In genomic region chr13:57907428-57908265, GRCm38 (mm10) we compare ENCODE assay signal across 8 mouse cellular contexts. TPM values are rescaled to one million over a fixed set of nuclear protein-coding genes. Genes with fewer than 3 reads are reported as not detected.
DNase-seq lines count a peak whose midpoint lies in the region; ATAC-seq and TF ChIP-seq lines count a peak whose summit lies in the region.

No protein-coding gene starts in this region.

- no peak overlapping the region for H3K27ac ChIP-seq in liver, embryonic 11.5 days (ENCODE audit: low read depth, low read length)
- no peak overlapping the region for H3K27ac ChIP-seq in hindbrain, postnatal 0 days
- H3K27ac ChIP-seq in neural tube, embryonic 14.5 days (ENCODE audit: low read depth, low read length), result peak overlapping the region; percentile 63; the same call in 1 of the 2 replicates

- peak overlapping the region; percentile 38 for H3K4me3 ChIP-seq in liver, embryonic 11.5 days (ENCODE audit: low read depth, low read length)
- H3K4me3 ChIP-seq in hindbrain, postnatal 0 days (ENCODE audit: low read length), result peak overlapping the region; percentile 47
- H3K4me3 ChIP-seq in neural tube, embryonic 14.5 days (ENCODE audit: low read depth, low read length), result peak overlapping the region; percentile 55

- WGBS in liver, embryonic 11.5 days, result 5% methylated on average over 60 of the region's 60 CpGs
- 1% methylated on average over 60 of the region's 60 CpGs for WGBS in hindbrain, postnatal 0 days
- 1% methylated on average over 57 of the region's 60 CpGs for WGBS in neural tube, embryonic 14.5 days

- no peak overlapping the region for H3K9ac ChIP-seq in liver, embryonic 11.5 days (ENCODE audit: low read depth, low read length)
- peak overlapping the region; percentile 39 for H3K9ac ChIP-seq in hindbrain, postnatal 0 days (replicated peaks; ENCODE audit: low read length)
- peak overlapping the region; percentile 76 for H3K9ac ChIP-seq in neural tube, embryonic 14.5 days (replicated peaks; ENCODE audit: low read depth, low read length)

- TF ChIP-seq CTCF in hindbrain, postnatal 0 days (IDR thresholded peaks at IDR 0.05; ENCODE audit: low read depth), result no peak

- no peak for ATAC-seq in liver, embryonic 11.5 days (replicated peaks; ENCODE audit: low FRiP score)
- ATAC-seq in hindbrain, postnatal 0 days, result peak; percentile 74
- ATAC-seq in neural tube, embryonic 14.5 days (ENCODE audit: low read depth), result peak; percentile 88
- no peak for ATAC-seq in erythroid progenitor cell, adult 5-6 weeks (replicated peaks; ENCODE audit: low FRiP score, poor library complexity, severe bottlenecking)

- peak; percentile 32 for DNase-seq in liver, embryonic 11.5 days (ENCODE audit: low spot score)
- no peak for DNase-seq in liver
- DNase-seq in cerebellum, postnatal 25 days, result peak; percentile 69 to 74
- peak; percentile 36 for DNase-seq in hindbrain, postnatal 0 days (ENCODE audit: low spot score)
- no peak for DNase-seq in frontal cortex, postnatal 36 days (ENCODE audit: low spot score in 2 of 2)
- DNase-seq in heart, adult 8-10 months (ENCODE audit: low spot score), result no peak

- no peaks in the 10 kb centered on the region for H3K9me3 ChIP-seq in liver, embryonic 11.5 days (ENCODE audit: control insufficient read depth, low read length)
- no peaks in the 10 kb centered on the region for H3K9me3 ChIP-seq in hindbrain, postnatal 0 days (ENCODE audit: low read length)
- no peaks in the 10 kb centered on the region for H3K9me3 ChIP-seq in neural tube, embryonic 14.5 days (ENCODE audit: control insufficient read depth, low read length)

- no peaks in the 10 kb centered on the region for H3K4me1 ChIP-seq in liver, embryonic 11.5 days (replicated peaks; ENCODE audit: control insufficient read depth, insufficient read depth, low read length)
- no peaks in the 10 kb centered on the region for H3K4me1 ChIP-seq in hindbrain, postnatal 0 days (ENCODE audit: insufficient read depth, low read length)
- peaks cover 19% of the 10 kb centered on the region for H3K4me1 ChIP-seq in neural tube, embryonic 14.5 days (ENCODE audit: control insufficient read depth, insufficient read depth, low read length)

- H3K27me3 ChIP-seq in liver, embryonic 11.5 days (replicated peaks; ENCODE audit: control insufficient read depth, insufficient read depth, low read length), result peaks cover 18% of the 10 kb centered on the region
- no peaks in the 10 kb centered on the region; the same call in 1 of the 2 replicates for H3K27me3 ChIP-seq in hindbrain, postnatal 0 days (ENCODE audit: insufficient read depth, low read length)
- no peaks in the 10 kb centered on the region; the same call in 1 of the 2 replicates for H3K27me3 ChIP-seq in neural tube, embryonic 14.5 days (ENCODE audit: control insufficient read depth, insufficient read depth, low read length)

- no peaks in the 10 kb centered on the region for H3K36me3 ChIP-seq in liver, embryonic 11.5 days (ENCODE audit: control insufficient read depth, insufficient read depth, low read length)
- H3K36me3 ChIP-seq in hindbrain, postnatal 0 days (ENCODE audit: insufficient read depth, low read length), result no peaks in the 10 kb centered on the region
- H3K36me3 ChIP-seq in neural tube, embryonic 14.5 days (ENCODE audit: control insufficient read depth, insufficient read depth, low read length), result no peaks in the 10 kb centered on the region

- H3K4me2 ChIP-seq in liver, embryonic 11.5 days, result peak overlapping the region; percentile 62
- H3K4me2 ChIP-seq in hindbrain, postnatal 0 days (ENCODE audit: low read depth, low read length), result peak overlapping the region; percentile 60
- H3K4me2 ChIP-seq in neural tube, embryonic 14.5 days (ENCODE audit: low read depth, low read length), result peak overlapping the region; percentile 69

RNA-seq across cellular contexts. Expression of gene Spock1, which starts 0.5 kb away (rescaled TPM):
- 1.2 TPM in 2 replicates for polyA plus RNA-seq in liver, embryonic 11.5 days (2014; fragmentation: Nextera tagmentation; extraction: Ambion mirVana)
- total RNA-seq in hindbrain, postnatal 0 days (2014; rRNA removed), result 101 and 118 TPM in 2 replicates
- 72.1 and 80.3 TPM in 2 replicates for polyA plus RNA-seq in hindbrain, postnatal 0 days (2015; fragmentation: Nextera tagmentation; extraction: Ambion mirVana)
- polyA plus RNA-seq in neural tube, embryonic 14.5 days (2014; fragmentation: Nextera tagmentation; extraction: Ambion mirVana), result 133 and 157 TPM in 2 replicates
- not detected in 2 replicates for total RNA-seq in erythroid progenitor cell, adult 5-6 weeks (2015; ENCODE audit: low replicate concordance)
- not detected in 2 replicates for total RNA-seq in erythroid progenitor cell, adult 5-6 weeks (2017; ENCODE audit: low replicate concordance)
- under 1 TPM in 3 of 4 experiments, not detected in 1; 0.25 to 0.53 (median 0.27) TPM for total RNA-seq in heart, adult 8-10 months (2022)

Comparison
In these comparisons a context has a peak if more than half of its experiments do, and no peak if none do; other contexts are left out.
1. DNase-seq: peak in liver, embryonic 11.5 days (single experiment), cerebellum, postnatal 25 days (2 of 2) and hindbrain, postnatal 0 days (single experiment); none in liver (single experiment), frontal cortex, postnatal 36 days (0 of 2) and heart, adult 8-10 months (single experiment).
2. ATAC-seq: peak in hindbrain, postnatal 0 days (single experiment) and neural tube, embryonic 14.5 days (single experiment); none in liver, embryonic 11.5 days (single experiment) and erythroid progenitor cell, adult 5-6 weeks (single experiment).
3. RNA of gene Spock1, which starts 0.5 kb away (total RNA-seq): 101 to 118 TPM in hindbrain, postnatal 0 days; 0.25 to 0.53 TPM in heart, adult 8-10 months and not detected in erythroid progenitor cell, adult 5-6 weeks; every median in the first group is over 10 times any median in the second.
4. Peak in every context shown above with its lines, with median percentiles within 50 percentile points of each other: H3K4me2 ChIP-seq and H3K4me3 ChIP-seq.